Mouse (Mus musculus): ENCODE measurements around the gene Met. TPM values are rescaled to one million over a fixed set of nuclear protein-coding genes. Genes with fewer than 3 reads are reported as not detected.

Met gene
- total and polyA plus RNA-seq, 3 experiments = 0.13 to 0.53 (median 0.26) TPM

DNA sequence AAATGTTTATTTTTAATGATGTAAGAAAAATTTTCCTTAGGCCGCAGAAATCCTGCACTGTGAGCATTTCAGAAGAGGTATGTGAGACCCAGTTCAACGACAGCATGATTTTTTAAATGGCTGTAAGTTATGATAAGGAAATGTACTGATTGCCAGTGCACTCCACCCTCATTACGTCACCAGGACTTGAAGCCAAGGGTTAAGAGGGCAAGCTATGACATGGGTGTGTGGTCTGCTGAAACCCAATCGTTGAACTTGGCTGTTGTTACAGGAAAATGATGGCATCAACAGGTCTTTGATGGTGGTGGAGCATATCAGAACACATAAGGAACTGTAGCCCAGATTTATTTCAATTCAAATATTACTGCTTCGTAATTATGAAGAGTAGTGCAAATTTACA is 109.6 kb downstream of the Met start:
- no peak for DNase-seq (ENCODE audit: extremely low read depth)
- dilution Hi-C loops (cut with MboI; ENCODE audit: extremely low pct_ligation_motif_present, extremely low pct_unique_long_range_greater_than_20kb, low sequenced_read_pairs) = no loop called here
- TF ChIP-seq TBP (conservative IDR thresholded peaks at IDR 0.05; ENCODE audit: low read depth, low read length) = no peak
- TF ChIP-seq MAZ (IDR thresholded peaks at IDR 0.05; ENCODE audit: low read depth, low read length) = no peak
- TF ChIP-seq ZKSCAN1 (IDR thresholded peaks at IDR 0.05; ENCODE audit: borderline replicate concordance, low read depth, low read length) = no peak
- no peak for TF ChIP-seq MYC (IDR thresholded peaks at IDR 0.05; ENCODE audit: low read depth, low read length)
- TF ChIP-seq PAX5 (IDR thresholded peaks at IDR 0.05; ENCODE audit: low read length) = no peak
- no peak for TF ChIP-seq ZNF384 (IDR thresholded peaks at IDR 0.05; ENCODE audit: low read depth, low read length)
- TF ChIP-seq ZMIZ1 (IDR thresholded peaks at IDR 0.05; ENCODE audit: low read depth, low read length) = no peak
- no peak for TF ChIP-seq RCOR1 (conservative IDR thresholded peaks at IDR 0.05; ENCODE audit: low read depth, low read length)
- no peak for TF ChIP-seq SMC3 (IDR thresholded peaks at IDR 0.05; ENCODE audit: low read depth, low read length)
- no peak for TF ChIP-seq NELFE (IDR thresholded peaks at IDR 0.05; ENCODE audit: low read depth, low read length)
- TF ChIP-seq CHD2 (IDR thresholded peaks at IDR 0.05; ENCODE audit: low read length) = no peak
- TF ChIP-seq ZC3H11A (IDR thresholded peaks at IDR 0.05; ENCODE audit: low read depth, low read length) = no peak
- no peak for TF ChIP-seq SIN3A (IDR thresholded peaks at IDR 0.05; ENCODE audit: low read length)
- no peak for TF ChIP-seq KAT2A (IDR thresholded peaks at IDR 0.05; ENCODE audit: insufficient replicate concordance, low read length)
- no peak for TF ChIP-seq CHD1 (IDR thresholded peaks at IDR 0.05; ENCODE audit: low read depth, low read length)
- in situ Hi-C loops (cut with MboI; ENCODE audit: low pct_ligation_motif_present, low pct_unique_long_range_greater_than_20kb, low sequenced_read_pairs) = no loop called here
- Histone ChIP-seq H3K27ac (ENCODE audit: insufficient read depth, low read depth) (no peak overlapping the region), H3K4me1 (ENCODE audit: control insufficient read depth in 1 of 2, insufficient read depth in 2 of 2) (no peaks in the 10 kb centered on the region), H3K79me2 (replicated peaks; ENCODE audit: control insufficient read depth, extremely low read depth, insufficient read depth, poor library complexity, severe bottlenecking) (no peaks in the 10 kb centered on the region), H3K4me3 (replicated peaks in 1 of 3; ENCODE audit: low read depth in 2 of 3, low read length in 2 of 3, poor library complexity in 1 of 3) (no peak overlapping the region), H3K4me2 (ENCODE audit: insufficient read depth, low read depth, poor library complexity, severe bottlenecking) (no peak overlapping the region), H3K36me3 (replicated peaks in 1 of 2; ENCODE audit: control insufficient read depth in 1 of 2, insufficient read depth in 1 of 2, low read length in 1 of 2) (no peaks in the 10 kb centered on the region), H3K9me3 (replicated peaks; ENCODE audit: low read length) (no peaks in the 10 kb centered on the region), H3K27me3 (replicated peaks) (no peaks in the 10 kb centered on the region), H3K9ac (ENCODE audit: insufficient read depth, low read depth) (no peak overlapping the region)

DNA sequence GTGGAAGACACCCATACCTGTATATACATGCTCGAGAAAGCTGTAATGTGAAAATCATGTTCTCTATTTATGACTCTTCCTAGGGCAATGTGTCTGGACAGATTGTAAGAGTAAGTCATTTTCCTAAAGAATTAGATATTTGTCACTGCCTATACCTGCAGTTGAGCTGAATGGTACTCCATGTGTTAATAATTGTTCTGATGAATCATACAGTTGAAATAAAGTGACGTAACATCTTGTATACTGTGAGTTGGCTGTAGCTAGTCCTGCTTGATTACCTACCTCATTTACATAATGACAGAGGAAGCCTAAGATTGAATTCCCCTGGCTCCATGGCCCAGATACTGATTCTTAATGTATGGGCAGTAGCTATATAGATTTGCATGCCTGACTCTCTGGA is 110.1 kb downstream of the Met start:
- no peaks in the 10 kb centered on the region for H3K79me2 ChIP-seq (replicated peaks; ENCODE audit: control insufficient read depth, extremely low read depth, insufficient read depth, poor library complexity, severe bottlenecking)
- no peak for TF ChIP-seq IRF4 (IDR thresholded peaks at IDR 0.05; ENCODE audit: low read depth, low read length)
- no peak for TF ChIP-seq POLR2AphosphoS2 (IDR thresholded peaks at IDR 0.05; ENCODE audit: low read depth, low read length)
- no peak for TF ChIP-seq ZNF384 (IDR thresholded peaks at IDR 0.05; ENCODE audit: low read depth, low read length)
- no peak for TF ChIP-seq NRF1 (IDR thresholded peaks at IDR 0.05; ENCODE audit: low read depth, low read length)
- TF ChIP-seq KAT2A (IDR thresholded peaks at IDR 0.05; ENCODE audit: insufficient replicate concordance, low read length) = no peak
- TF ChIP-seq NELFE (IDR thresholded peaks at IDR 0.05; ENCODE audit: low read depth, low read length) = no peak
- TF ChIP-seq SIN3A (IDR thresholded peaks at IDR 0.05; ENCODE audit: low read length) = no peak
- TF ChIP-seq SMC3 (IDR thresholded peaks at IDR 0.05; ENCODE audit: low read depth, low read length) = no peak
- no peak for TF ChIP-seq RAD21 (IDR thresholded peaks at IDR 0.05; ENCODE audit: low read depth, low read length)
- no peak for TF ChIP-seq TCF12 (IDR thresholded peaks at IDR 0.05; ENCODE audit: low read depth, low read length)
- TF ChIP-seq CTCF (conservative IDR thresholded peaks at IDR 0.05 in 1 of 2, IDR thresholded peaks at IDR 0.05 in 1 of 2; ENCODE audit: low read depth in 2 of 2, low read length in 2 of 2) = no peak
- no peak for TF ChIP-seq ZKSCAN1 (IDR thresholded peaks at IDR 0.05; ENCODE audit: borderline replicate concordance, low read depth, low read length)
- TF ChIP-seq ZC3H11A (IDR thresholded peaks at IDR 0.05; ENCODE audit: low read depth, low read length) = no peak
- H3K9ac ChIP-seq (ENCODE audit: insufficient read depth, low read depth) = no peak overlapping the region
- DNase-seq (ENCODE audit: extremely low read depth) = no peak
- H3K4me1 ChIP-seq (ENCODE audit: control insufficient read depth in 1 of 2, insufficient read depth in 2 of 2) = no peaks in the 10 kb centered on the region
- no peak overlapping the region for H3K4me2 ChIP-seq (ENCODE audit: insufficient read depth, low read depth, poor library complexity, severe bottlenecking)
- dilution Hi-C loops (cut with MboI; ENCODE audit: extremely low pct_ligation_motif_present, extremely low pct_unique_long_range_greater_than_20kb, low sequenced_read_pairs) = no loop called here
- in situ Hi-C loops (cut with MboI; ENCODE audit: low pct_ligation_motif_present, low pct_unique_long_range_greater_than_20kb, low sequenced_read_pairs) = no loop called here
- no peaks in the 10 kb centered on the region for H3K9me3 ChIP-seq (replicated peaks; ENCODE audit: low read length)
- no peak overlapping the region for H3K4me3 ChIP-seq (replicated peaks in 1 of 3; ENCODE audit: low read depth in 2 of 3, low read length in 2 of 3, poor library complexity in 1 of 3)
- H3K27ac ChIP-seq (ENCODE audit: insufficient read depth, low read depth) = no peak overlapping the region
- no peaks in the 10 kb centered on the region for H3K27me3 ChIP-seq (replicated peaks)
- H3K36me3 ChIP-seq (replicated peaks in 1 of 2; ENCODE audit: control insufficient read depth in 1 of 2, insufficient read depth in 1 of 2, low read length in 1 of 2) = no peaks in the 10 kb centered on the region
